ENCODE assay signal across 8 mouse cellular contexts in genomic region chr9:41581741-41582140, GRCm38 (mm10).
DNase-seq lines count a peak whose midpoint lies in the region; ATAC-seq lines count a peak whose summit lies in the region.

No protein-coding gene starts in this region.

- H3K27me3 ChIP-seq in kidney, embryonic 14.5 days (ENCODE audit: control insufficient read depth, insufficient read depth, low read length): no peaks in the 10 kb centered on the region
- no peaks in the 10 kb centered on the region for H3K27me3 ChIP-seq in embryonic facial prominence, embryonic 12.5 days
- H3K27me3 ChIP-seq in hindbrain, embryonic 12.5 days: no peaks in the 10 kb centered on the region
- no peaks in the 10 kb centered on the region for H3K27me3 ChIP-seq in midbrain, embryonic 14.5 days (ENCODE audit: control insufficient read depth, insufficient read depth, low read length)

- no peaks in the 10 kb centered on the region for H3K9me3 ChIP-seq in kidney, embryonic 14.5 days (ENCODE audit: control insufficient read depth, low read length)
- H3K9me3 ChIP-seq in embryonic facial prominence, embryonic 12.5 days: no peaks in the 10 kb centered on the region
- no peaks in the 10 kb centered on the region for H3K9me3 ChIP-seq in hindbrain, embryonic 12.5 days (replicated peaks)
- no peaks in the 10 kb centered on the region for H3K9me3 ChIP-seq in midbrain, embryonic 14.5 days (ENCODE audit: control insufficient read depth, low read length)

- H3K4me2 ChIP-seq in kidney, embryonic 14.5 days (replicated peaks; ENCODE audit: low read depth, low read length): peak overlapping the region; percentile 66
- peak overlapping the region; percentile 66 for H3K4me2 ChIP-seq in embryonic facial prominence, embryonic 12.5 days (replicated peaks)
- H3K4me2 ChIP-seq in hindbrain, embryonic 12.5 days (replicated peaks): peak overlapping the region; percentile 59
- H3K4me2 ChIP-seq in midbrain, embryonic 14.5 days (ENCODE audit: low read length): peak overlapping the region; percentile 81

- H3K4me1 ChIP-seq in kidney, embryonic 14.5 days (ENCODE audit: control insufficient read depth, insufficient read depth, low read length): peaks cover 7% of the 10 kb centered on the region; the same call in 1 of the 2 replicates
- H3K4me1 ChIP-seq in embryonic facial prominence, embryonic 12.5 days: peaks cover 16% of the 10 kb centered on the region
- peaks cover 29% of the 10 kb centered on the region for H3K4me1 ChIP-seq in hindbrain, embryonic 12.5 days
- peaks cover 12% of the 10 kb centered on the region for H3K4me1 ChIP-seq in midbrain, embryonic 14.5 days (ENCODE audit: control insufficient read depth, insufficient read depth, low read length)

- H3K36me3 ChIP-seq in kidney, embryonic 14.5 days (ENCODE audit: control insufficient read depth, insufficient read depth, low read length): peaks cover 4% of the 10 kb centered on the region; the same call in 1 of the 2 replicates
- peaks cover 8% of the 10 kb centered on the region for H3K36me3 ChIP-seq in embryonic facial prominence, embryonic 12.5 days
- 0 out of 2 replicates have a peak, but pooled peaks cover 7% of the 10 kb centered on the region for H3K36me3 ChIP-seq in hindbrain, embryonic 12.5 days
- peaks cover 7% of the 10 kb centered on the region for H3K36me3 ChIP-seq in midbrain, embryonic 14.5 days (ENCODE audit: control insufficient read depth, insufficient read depth, low read length)

- H3K27ac ChIP-seq in kidney, embryonic 14.5 days (ENCODE audit: low read depth, low read length): peak overlapping the region; percentile 92
- peak overlapping the region; percentile 100 for H3K27ac ChIP-seq in embryonic facial prominence, embryonic 12.5 days
- H3K27ac ChIP-seq in hindbrain, embryonic 12.5 days: peak overlapping the region; percentile 99
- H3K27ac ChIP-seq in midbrain, embryonic 14.5 days (replicated peaks; ENCODE audit: low read depth, low read length): peak overlapping the region; percentile 100

- 13% methylated on average over 9 of the region's 9 CpGs for WGBS in kidney, embryonic 14.5 days
- WGBS in embryonic facial prominence, embryonic 12.5 days: 6% methylated on average over 9 of the region's 9 CpGs
- 18% methylated on average over 9 of the region's 9 CpGs for WGBS in hindbrain, embryonic 12.5 days
- WGBS in midbrain, embryonic 14.5 days: under 1% methylated on average over 9 of the region's 9 CpGs

- ATAC-seq in kidney, embryonic 14.5 days (ENCODE audit: low FRiP score, low TSS enrichment): no peak
- no peak for ATAC-seq in embryonic facial prominence, embryonic 12.5 days (ENCODE audit: insufficient number of reproducible peaks, insufficient read depth, low FRiP score, low TSS enrichment)
- no peak for ATAC-seq in hindbrain, embryonic 12.5 days (ENCODE audit: low FRiP score)
- no peak for ATAC-seq in midbrain, embryonic 14.5 days (ENCODE audit: low FRiP score, low TSS enrichment)

- peak overlapping the region; percentile 68 for H3K4me3 ChIP-seq in kidney, embryonic 14.5 days (ENCODE audit: low read length)
- peak overlapping the region; percentile 76 for H3K4me3 ChIP-seq in embryonic facial prominence, embryonic 12.5 days
- peak overlapping the region; percentile 77 for H3K4me3 ChIP-seq in hindbrain, embryonic 12.5 days
- H3K4me3 ChIP-seq in midbrain, embryonic 14.5 days (replicated peaks; ENCODE audit: low read depth, low read length): peak overlapping the region; percentile 83

- peak overlapping the region; percentile 73 for H3K9ac ChIP-seq in kidney, embryonic 14.5 days (ENCODE audit: low read depth, low read length)
- peak overlapping the region; percentile 95 for H3K9ac ChIP-seq in embryonic facial prominence, embryonic 12.5 days
- H3K9ac ChIP-seq in hindbrain, embryonic 12.5 days: peak overlapping the region; percentile 97
- peak overlapping the region; percentile 100 for H3K9ac ChIP-seq in midbrain, embryonic 14.5 days (replicated peaks; ENCODE audit: low read length)

- DNase-seq in kidney, adult 18-20 months: no peak
- DNase-seq in midbrain, embryonic 14.5 days: peak; percentile 55
- DNase-seq in frontal cortex, postnatal 10 days (ENCODE audit: low spot score in 2 of 2): no peak
- DNase-seq in frontal cortex, postnatal 36 days (ENCODE audit: low spot score in 2 of 2): no peak
- DNase-seq in urinary bladder, adult 2 months (ENCODE audit: low spot score): no peak
